Mouse (Mus musculus) NIH3T3 (cell line): ENCODE data around the gene Selenot.
A peak's percentile ranks its signal among the peaks of the same experiment; 100 is the strongest.
"Not testable (repeated sequence)": the region's sequence is repeated elsewhere in the genome, so short reads cannot be mapped to it uniquely, and the experiment has no call there.

Experiments
- DNase-seq: peaks from one replicate; pipeline ENCODE4 v3.0.0-alpha.2; 2012; ENCODE audit warnings: low read depth

Selenot gene

GRCm38 (mm10) chr3:58576137-58577066 lies at the start of gene Selenot:
Selenot (plus strand) TSS chr3:58576636.
- DNase-seq: peak; percentile 99

- DNase-seq: no peak
Measured at GRCm38 (mm10) chr3:58536573-58536972, 39.9 kb upstream of the Selenot start.

GRCm38 (mm10) chr3:58552001-58552811 lies 24.2 kb upstream of the Selenot start:
- DNase-seq: no peak

GRCm38 (mm10) chr3:58556649-58557048 lies 19.8 kb upstream of the Selenot start:
- DNase-seq: no peak

- DNase-seq: no peak
Measured at GRCm38 (mm10) chr3:58559887-58560286, 16.5 kb upstream of the Selenot start.

GRCm38 (mm10) chr3:58561437-58561836 lies 15.0 kb upstream of the Selenot start:
- DNase-seq: no peak

- DNase-seq: no peak
Measured at GRCm38 (mm10) chr3:58570821-58571220, 5.6 kb upstream of the Selenot start.

GRCm38 (mm10) chr3:58577067-58577503 lies 649 bp downstream of the Selenot start:
- DNase-seq: peak; percentile 73

- DNase-seq: peak; percentile 27
Measured at GRCm38 (mm10) chr3:58577506-58578050, 1.1 kb downstream of the Selenot start.

- no peak for DNase-seq
Measured at GRCm38 (mm10) chr3:58581530-58581929, 5.1 kb downstream of the Selenot start.

- DNase-seq: no peak
Measured at GRCm38 (mm10) chr3:58582297-58582696, 5.9 kb downstream of the Selenot start.

- no peak for DNase-seq
Measured at GRCm38 (mm10) chr3:58582788-58583426, 6.5 kb downstream of the Selenot start.

GRCm38 (mm10) chr3:58590544-58590943 lies 14.1 kb downstream of the Selenot start:
- DNase-seq: not testable (repeated sequence)

GRCm38 (mm10) chr3:58592666-58593065 lies 16.2 kb downstream of the Selenot start:
- DNase-seq: not testable (repeated sequence)

- no peak for DNase-seq
Measured at GRCm38 (mm10) chr3:58593623-58594022, 17.2 kb downstream of the Selenot start.

GRCm38 (mm10) chr3:58608506-58608905 lies 32.1 kb downstream of the Selenot start:
- DNase-seq: no peak

- no peak for DNase-seq
Measured at GRCm38 (mm10) chr3:58609985-58610384, 33.5 kb downstream of the Selenot start.

GRCm38 (mm10) chr3:58621066-58621465 lies 44.6 kb downstream of the Selenot start:
- DNase-seq: no peak

- DNase-seq: no peak
Measured at GRCm38 (mm10) chr3:58622665-58623394, 46.4 kb downstream of the Selenot start.

GRCm38 (mm10) chr3:58624981-58625380 lies 48.5 kb downstream of the Selenot start:
- DNase-seq: no peak

- no peak for DNase-seq
Measured at GRCm38 (mm10) chr3:58631693-58632092, 55.3 kb downstream of the Selenot start.
